In genomic region chr1:153921642-153922041, GRCm38 (mm10) we compare ENCODE assay signal across 40 mouse cellular contexts. TPM values are rescaled to one million over a fixed set of nuclear protein-coding genes. Genes with fewer than 3 reads are reported as not detected.
"Had no signal": no experiment of that assay in that cellular context is flagged by ENCODE, and none has a peak within 500 bp of the region (broad histone marks: within the 10 kb centered on the region; RNA-seq: fewer than 3 reads in every experiment).

No protein-coding gene starts in this region.

- H3K36me3 ChIP-seq: forebrain, embryonic 15.5 days; heart, embryonic 10.5 days; heart, embryonic 12.5 days; hindbrain, embryonic 10.5 days; hindbrain, embryonic 12.5 days; intestine, embryonic 15.5 days; limb, embryonic 13.5 days; limb, embryonic 15.5 days; liver, embryonic 13.5 days had no signal

- DNase-seq: forebrain, postnatal 0 days; gastrocnemius, postnatal 10 days; gastrocnemius, postnatal 25 days; heart, postnatal 10 days; heart, postnatal 4 days; kidney, adult 18-20 months; kidney, adult 8-10 months; kidney, postnatal 10 days; kidney, postnatal 25 days; kidney, postnatal 4 days; layer of hippocampus, adult 9-11 months; layer of hippocampus, postnatal 36 days; left cerebral cortex, postnatal 4 days; liver, embryonic 13.5 days had no signal

- H3K4me1 ChIP-seq: forebrain, embryonic 15.5 days; intestine, embryonic 15.5 days; limb, embryonic 13.5 days; limb, embryonic 15.5 days had no signal

- H3K4me3 ChIP-seq: forebrain, embryonic 15.5 days; heart, embryonic 10.5 days; heart, embryonic 12.5 days; hindbrain, embryonic 10.5 days; hindbrain, embryonic 12.5 days; intestine, embryonic 15.5 days; layer of hippocampus, adult 2 months; limb, embryonic 13.5 days; limb, embryonic 15.5 days; liver, embryonic 13.5 days had no signal

- ATAC-seq: forebrain, embryonic 15.5 days; forebrain, postnatal 0 days; hindbrain, embryonic 16.5 days; inflammation-experienced regulatory T-cells, adult 6 months; intestine, embryonic 15.5 days; intestine, postnatal 0 days had no signal

- H3K9ac ChIP-seq: forebrain, embryonic 15.5 days; forebrain, postnatal 0 days; heart, embryonic 12.5 days; hindbrain, embryonic 12.5 days; hindbrain, embryonic 14.5 days; intestine, embryonic 15.5 days; limb, embryonic 13.5 days; limb, embryonic 15.5 days; liver, embryonic 13.5 days had no signal

- H3K27me3 ChIP-seq: forebrain, embryonic 15.5 days; heart, embryonic 12.5 days; hindbrain, embryonic 12.5 days; intestine, embryonic 15.5 days; limb, embryonic 13.5 days; limb, embryonic 15.5 days; liver, embryonic 13.5 days had no signal

- H3K27ac ChIP-seq: forebrain, embryonic 15.5 days; hindbrain, embryonic 10.5 days; hindbrain, embryonic 12.5 days; hindbrain, embryonic 14.5 days; intestine, embryonic 15.5 days; layer of hippocampus, adult 2 months; limb, embryonic 13.5 days; limb, embryonic 15.5 days; liver, embryonic 13.5 days had no signal

RNA-seq across cellular contexts. Expression of gene Teddm1a, which starts 30.1 kb away (rescaled TPM):
- total RNA-seq: forebrain, postnatal 0 days; gastrocnemius, adult 18-20 months; gastrocnemius, postnatal 10 days; gastrocnemius, postnatal 25 days; heart, postnatal 10 days; heart, postnatal 25 days; heart, postnatal 4 days; layer of hippocampus, adult 2 months; layer of hippocampus, postnatal 14 days; layer of hippocampus, postnatal 36 days; left cerebral cortex, adult 18-20 months; left cerebral cortex, adult 8-10 months; left cerebral cortex, postnatal 10 days; left cerebral cortex, postnatal 25 days; left cerebral cortex, postnatal 4 days; liver, adult 2 months had no signal
- polyA plus RNA-seq: forebrain, embryonic 15.5 days; heart, embryonic 10.5 days; heart, embryonic 12.5 days; heart, embryonic 14.5 days; heart, embryonic 16.5 days; hindbrain, embryonic 10.5 days; hindbrain, embryonic 12.5 days; hindbrain, embryonic 14.5 days; hindbrain, embryonic 16.5 days; intestine, embryonic 15.5 days; intestine, postnatal 0 days; kidney, embryonic 14.5 days; kidney, embryonic 16.5 days; limb, embryonic 11.5 days; limb, embryonic 15.5 days; liver, adult 2 months; liver, embryonic 13.5 days had no signal

RNA-seq across cellular contexts. Expression of gene Teddm1b, which starts 47.5 kb away (rescaled TPM):
- total RNA-seq: forebrain, postnatal 0 days; gastrocnemius, adult 18-20 months; gastrocnemius, postnatal 10 days; gastrocnemius, postnatal 25 days; heart, postnatal 10 days; heart, postnatal 25 days; heart, postnatal 4 days; layer of hippocampus, adult 2 months; layer of hippocampus, postnatal 14 days; left cerebral cortex, adult 18-20 months; left cerebral cortex, adult 8-10 months; left cerebral cortex, postnatal 10 days; left cerebral cortex, postnatal 25 days; left cerebral cortex, postnatal 4 days had no signal
- polyA plus RNA-seq: heart, embryonic 14.5 days; intestine, postnatal 0 days had no signal
